Mouse (Mus musculus) gonadal fat pad, adult 2 months (tissue): ENCODE data around the gene Ly86. TPM values are rescaled to one million over a fixed set of nuclear protein-coding genes. Genes with fewer than 3 reads are reported as not detected.

ENCODE experiments used
- DNase-seq: peaks from one replicate; pipeline ENCODE4 v3.0.0-alpha.2; 2012; ENCODE audit warnings: low read depth
- polyA plus RNA-seq: library from polyadenylated mRNA; depleted of rRNA; stranded (reverse); fragments of >200 nt; gene quantifications from 2 replicates; pipeline ENCODE4 v1.2.3, GENCODE M21; 2012

Gene Ly86
- polyA plus RNA-seq, 1 experiment = 9.4 TPM

DNA sequence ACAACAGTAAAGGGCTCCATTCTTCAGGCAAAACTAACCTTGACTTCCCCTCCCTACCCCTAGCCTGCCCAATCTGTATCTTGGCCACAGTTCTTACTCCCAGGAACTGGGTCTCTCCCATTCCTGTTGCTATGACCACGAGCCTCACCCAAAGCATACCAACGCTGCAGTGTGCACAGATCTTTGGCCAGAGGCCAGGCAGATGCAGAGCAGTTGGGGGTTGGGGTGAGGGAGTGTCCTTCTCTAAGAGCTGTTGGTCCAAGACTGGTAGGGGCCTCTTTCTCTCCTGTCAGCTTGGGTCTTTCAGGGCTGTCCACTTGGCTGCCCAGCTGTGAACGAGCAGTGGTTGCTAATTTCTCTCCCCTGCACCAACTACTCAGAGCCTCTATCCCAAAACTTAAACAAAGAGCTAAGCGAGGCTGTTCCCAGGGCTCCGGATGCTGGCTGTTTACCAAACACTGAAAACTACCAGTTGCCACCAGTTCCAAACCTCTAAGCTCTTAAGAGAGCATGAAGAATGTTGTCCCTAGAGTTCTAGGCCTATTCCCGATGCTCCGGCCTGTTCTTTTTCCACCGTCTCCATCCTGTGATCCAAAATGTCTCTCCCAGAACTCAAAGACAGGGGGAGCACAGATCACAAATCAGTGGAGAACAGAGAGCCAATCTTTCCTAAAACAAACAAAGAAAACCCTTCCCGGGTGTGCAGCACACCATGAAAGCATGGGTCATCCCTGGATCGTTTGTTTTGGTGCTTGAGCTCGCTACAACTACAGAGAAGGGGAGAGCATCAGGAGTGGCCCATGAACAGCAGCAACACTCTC is 112.2 kb downstream of the Ly86 start:
- DNase-seq = no peak

DNA sequence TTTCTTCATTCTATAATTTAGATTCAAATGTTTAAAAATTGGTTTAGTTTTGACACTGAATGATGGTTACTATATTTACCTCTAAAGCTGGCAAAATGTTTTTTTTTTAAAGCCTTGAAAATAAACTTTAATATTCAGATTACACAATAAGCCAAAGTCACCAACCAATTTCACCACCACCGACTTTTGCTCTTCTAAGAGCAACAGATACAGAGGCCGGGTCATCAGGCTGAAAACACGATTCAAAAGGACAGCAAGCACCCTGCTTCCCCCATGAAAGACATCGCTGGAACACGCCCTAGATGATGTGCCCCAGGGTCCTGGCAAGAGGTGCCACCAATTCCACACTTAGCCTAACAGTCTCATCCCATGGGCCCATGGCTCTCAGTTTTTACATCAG is 113.5 kb downstream of the Ly86 start:
- no peak for DNase-seq

DNA sequence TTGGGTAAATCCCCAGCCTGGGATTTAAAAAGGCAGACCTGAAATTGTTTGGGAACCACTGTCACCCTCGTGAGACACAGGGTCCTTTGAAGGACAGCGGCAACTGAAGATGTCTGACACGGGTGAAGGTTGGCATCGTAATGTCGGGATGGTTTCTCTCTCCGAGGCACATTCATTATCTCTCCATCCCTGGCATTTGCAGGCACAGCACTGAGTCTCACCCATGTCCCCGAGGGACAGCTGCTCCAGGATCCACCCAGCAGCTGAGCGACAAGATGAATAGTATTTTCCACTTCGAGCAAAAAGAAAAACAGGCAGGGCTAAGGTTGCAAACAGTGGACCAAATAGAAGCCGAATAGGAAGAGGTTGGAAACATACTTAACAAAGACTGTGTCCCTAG is 114.0 kb downstream of the Ly86 start:
- no peak for DNase-seq

- DNase-seq = no peak
These were observed 115.2 kb downstream of the Ly86 start for GRCm38 (mm10) chr13:37459957-37460930.

GRCm38 (mm10) chr13:37462049-37462702 is 117.2 kb downstream of the Ly86 start:
- DNase-seq = no peak

DNA sequence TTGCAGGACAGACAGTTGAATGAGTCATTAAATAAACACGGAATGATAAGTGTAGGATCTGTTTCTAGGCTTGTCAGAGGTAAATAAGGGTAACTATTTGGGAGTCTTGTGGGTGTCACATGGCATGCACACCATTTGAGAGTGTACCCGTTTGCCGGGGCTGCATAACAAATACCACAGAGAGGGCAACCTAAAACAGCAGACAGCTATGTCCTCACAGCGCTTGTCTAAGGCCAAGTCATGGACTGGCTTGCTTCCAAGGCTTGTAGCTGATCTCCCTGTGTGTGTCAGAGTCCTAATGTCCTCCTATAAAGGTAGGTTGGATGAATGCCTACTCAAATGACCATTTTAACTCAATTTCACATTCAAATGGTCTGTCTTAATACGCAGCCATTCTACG is 120.7 kb downstream of the Ly86 start:
- no peak for DNase-seq

DNA sequence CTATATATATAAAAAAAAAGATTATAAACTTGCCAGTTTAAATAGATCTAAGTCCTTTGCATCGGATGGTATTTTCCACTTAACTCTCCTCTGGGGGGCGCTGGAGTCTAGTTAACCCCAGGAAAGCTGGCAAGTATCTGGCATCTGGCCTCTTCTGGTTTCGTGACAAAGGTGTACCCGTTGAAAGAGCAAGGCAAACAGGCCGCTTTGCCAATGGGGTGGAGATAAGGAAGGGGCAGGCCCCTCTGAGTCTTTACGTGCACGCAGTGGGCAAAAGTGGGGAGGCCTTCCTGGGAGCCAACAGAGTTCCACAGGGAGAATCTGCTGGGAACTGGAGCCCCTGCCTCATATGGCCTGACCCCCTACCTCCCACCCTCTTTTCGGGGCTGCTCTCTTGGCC is 122.8 kb downstream of the Ly86 start:
- no peak for DNase-seq
